Mouse (Mus musculus) testis, adult 2 months (tissue): Measurements from ENCODE around the gene Gm17949.

ENCODE experiments used
- CTCF ChIP-seq: fragments of 200-500 bp; IDR thresholded peaks from 2 replicates; pipeline ENCODE4 v1.5.1; 2012; ENCODE audit warnings: low read depth, mild to moderate bottlenecking, inconsistent platforms, low read length, moderate library complexity; ENCODE audit not compliant: control insufficient read depth, insufficient read depth, insufficient replicate concordance
- POLR2A ChIP-seq: fragments of 200-500 bp; IDR thresholded peaks from 2 replicates; pipeline ENCODE4 v1.6.1; 2012; ENCODE audit warnings: low read depth, mild to moderate bottlenecking, inconsistent platforms, low read length, moderate library complexity; ENCODE audit not compliant: control insufficient read depth

DNA sequence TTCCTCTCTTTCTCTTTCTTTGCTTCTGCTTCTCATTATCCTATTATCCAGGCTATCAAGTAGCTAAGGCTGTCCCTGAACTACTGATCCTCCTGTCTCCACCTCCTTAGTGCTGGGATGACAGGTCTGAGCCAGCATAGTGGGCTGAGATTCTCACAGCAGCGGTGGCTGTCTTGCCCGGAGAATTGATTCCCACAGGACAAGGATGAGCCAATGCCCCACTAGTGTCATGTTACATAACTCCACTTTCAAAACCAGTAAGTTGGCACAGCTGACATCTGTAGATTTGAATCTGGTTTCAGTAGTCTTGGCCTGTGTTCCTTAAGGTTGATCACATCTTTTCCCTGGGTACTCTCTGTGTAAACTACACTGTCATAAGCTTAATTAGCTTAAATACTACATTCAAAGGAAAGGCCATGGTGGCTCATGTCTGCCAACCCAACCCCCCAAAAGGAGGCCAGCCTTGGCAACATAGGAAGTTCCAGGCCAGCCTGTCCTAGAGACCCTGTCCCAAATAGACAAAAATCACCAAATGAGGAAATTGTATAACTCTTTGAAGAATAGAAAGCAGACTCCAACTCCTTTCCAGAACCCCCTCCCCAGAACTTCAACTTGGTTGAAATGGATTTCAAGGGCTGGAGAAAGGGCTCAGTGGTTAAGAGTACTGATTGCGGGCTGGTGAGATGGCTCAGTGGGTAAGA lies 25.0 kb upstream of the Gm17949 start:
- no peak for TF ChIP-seq POLR2A
- TF ChIP-seq CTCF, result no peak
